Mouse (Mus musculus) MN1 (cell line): ENCODE results near the gene BC034090.
"Not testable (repeated sequence)": the region's sequence is repeated elsewhere in the genome, so short reads cannot be mapped to it uniquely, and the experiment has no call there.

ENCODE experiments used
- DNase-seq: peaks from one replicate; pipeline ENCODE4 v3.0.0-alpha.2; 2016; ENCODE audit warnings: low spot score

BC034090 gene

GRCm38 (mm10) chr1:155191219-155191618 is 53.0 kb downstream of the BC034090 start:
- DNase-seq = no peak

GRCm38 (mm10) chr1:155188656-155189055 is 55.6 kb downstream of the BC034090 start:
- no peak for DNase-seq

- no peak for DNase-seq
Observed at GRCm38 (mm10) chr1:155184191-155184590, 60.1 kb downstream of the BC034090 start.

- DNase-seq = no peak
Observed at GRCm38 (mm10) chr1:155178192-155178924, 65.9 kb downstream of the BC034090 start.

- no peak for DNase-seq
Observed at GRCm38 (mm10) chr1:155174424-155174823, 69.8 kb downstream of the BC034090 start.

GRCm38 (mm10) chr1:155173644-155174016 is 70.6 kb downstream of the BC034090 start:
- not testable (repeated sequence) for DNase-seq

- DNase-seq = no peak
Observed at GRCm38 (mm10) chr1:155172895-155173643, 71.2 kb downstream of the BC034090 start.

- no peak for DNase-seq
Observed at GRCm38 (mm10) chr1:155169935-155170334, 74.3 kb downstream of the BC034090 start.

- no peak for DNase-seq
Observed at GRCm38 (mm10) chr1:155167453-155167852, 76.8 kb downstream of the BC034090 start.
